Mouse (Mus musculus): ENCODE measurements around the gene Gdnf. TPM values are rescaled to one million over a fixed set of nuclear protein-coding genes. Genes with fewer than 3 reads are reported as not detected.

Gene Gdnf
- polyA plus RNA-seq, 1 experiment from 2014 or later = 1.3 TPM

DNA sequence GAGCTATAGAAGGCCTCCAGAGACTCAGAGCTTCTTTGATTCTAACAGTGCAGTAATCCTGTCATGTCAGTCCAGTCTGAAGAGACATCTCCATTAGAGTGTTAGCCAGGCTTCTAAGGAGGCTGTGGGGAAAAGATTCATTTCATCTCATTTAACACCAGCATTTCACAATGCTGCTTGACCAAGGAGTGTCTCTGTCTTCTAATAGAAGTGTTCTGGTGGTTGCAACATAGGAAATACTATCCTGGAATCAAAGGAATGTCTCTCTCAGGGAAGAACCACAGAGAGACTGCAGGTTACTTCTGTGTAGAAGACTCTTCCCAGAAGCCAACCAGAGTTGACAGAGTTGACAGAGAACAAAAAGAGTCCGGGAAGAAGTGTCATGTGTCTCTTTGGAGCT lies 31.0 kb downstream of the Gdnf start:
- no peaks in the 10 kb centered on the region for H3K4me1 ChIP-seq (replicated peaks; ENCODE audit: control insufficient read depth, insufficient read depth, low read length)
- ATAC-seq = no peak
- H3K27ac ChIP-seq (ENCODE audit: low read depth, low read length) = no peak overlapping the region
- no peak overlapping the region for H3K4me2 ChIP-seq (replicated peaks; ENCODE audit: low read depth)
- TF ChIP-seq CTCF (IDR thresholded peaks at IDR 0.05; ENCODE audit: low read depth) = no peak
- H3K36me3 ChIP-seq (ENCODE audit: control insufficient read depth, insufficient read depth) = no peaks in the 10 kb centered on the region
- 84% methylated on average over 1 of the region's 1 CpGs for WGBS
- no peaks in the 10 kb centered on the region for H3K27me3 ChIP-seq (replicated peaks; ENCODE audit: control insufficient read depth, insufficient read depth, low read length)
- no peak overlapping the region for H3K9ac ChIP-seq (ENCODE audit: low read depth, low read length)
- no peak overlapping the region for H3K4me3 ChIP-seq (ENCODE audit: low read depth, low read length)
- no peaks in the 10 kb centered on the region for H3K9me3 ChIP-seq (ENCODE audit: control insufficient read depth)

DNA sequence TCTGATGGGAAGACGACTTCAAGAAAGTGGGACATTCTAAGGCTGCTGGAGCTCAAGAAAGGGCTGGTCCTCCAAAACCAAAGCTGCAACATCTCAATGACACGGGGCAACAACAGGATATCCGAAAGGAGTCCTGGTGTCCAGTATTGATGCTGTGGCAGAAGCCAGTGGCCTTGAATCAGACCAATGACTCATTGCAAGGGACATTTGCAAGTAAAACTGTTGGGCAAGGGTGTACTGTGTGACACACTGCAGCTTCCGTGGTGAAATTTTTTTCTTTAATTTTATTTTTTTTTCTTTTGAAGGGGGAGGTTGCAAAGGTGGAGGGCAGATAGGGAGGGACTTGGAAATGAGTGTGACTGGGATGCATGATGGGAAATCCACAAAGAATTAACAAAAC lies 31.8 kb downstream of the Gdnf start:
- ATAC-seq = no peak
- Histone ChIP-seq H3K4me2 (replicated peaks; ENCODE audit: low read depth) (no peak overlapping the region), H3K27ac (ENCODE audit: low read depth, low read length) (no peak overlapping the region), H3K4me1 (replicated peaks; ENCODE audit: control insufficient read depth, insufficient read depth, low read length) (no peaks in the 10 kb centered on the region), H3K4me3 (ENCODE audit: low read depth, low read length) (no peak overlapping the region), H3K9ac (ENCODE audit: low read depth, low read length) (no peak overlapping the region), H3K36me3 (ENCODE audit: control insufficient read depth, insufficient read depth) (no peaks in the 10 kb centered on the region), H3K27me3 (replicated peaks; ENCODE audit: control insufficient read depth, insufficient read depth, low read length) (no peaks in the 10 kb centered on the region), H3K9me3 (ENCODE audit: control insufficient read depth) (no peaks in the 10 kb centered on the region)
- TF ChIP-seq CTCF (IDR thresholded peaks at IDR 0.05; ENCODE audit: low read depth) = no peak
- WGBS = 84% methylated on average over 4 of the region's 4 CpGs

DNA sequence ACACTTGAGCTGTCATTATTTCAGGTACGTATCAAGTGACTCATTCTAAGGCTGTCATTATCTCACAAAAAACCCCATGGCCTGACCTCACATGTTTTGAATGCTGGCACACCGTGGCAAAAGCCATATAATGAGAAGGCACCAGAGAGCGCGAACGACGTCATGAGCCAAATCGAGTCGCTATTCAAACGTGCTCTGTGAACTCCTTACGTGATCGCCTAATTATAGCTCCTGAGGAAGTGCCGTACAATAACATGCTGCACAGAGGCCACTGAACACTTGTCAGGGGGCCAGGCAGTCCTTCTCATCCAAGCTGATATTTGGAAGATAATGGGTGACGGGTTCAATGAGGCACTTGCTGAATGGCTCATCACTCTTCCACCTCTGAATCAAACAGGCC lies 46.8 kb downstream of the Gdnf start:
- H3K4me2 ChIP-seq (replicated peaks; ENCODE audit: low read depth) = no peak overlapping the region
- no peaks in the 10 kb centered on the region for H3K4me1 ChIP-seq (replicated peaks; ENCODE audit: control insufficient read depth, insufficient read depth, low read length)
- H3K27ac ChIP-seq (ENCODE audit: low read depth, low read length) = no peak overlapping the region
- H3K9me3 ChIP-seq (ENCODE audit: control insufficient read depth) = no peaks in the 10 kb centered on the region
- no peak overlapping the region for H3K9ac ChIP-seq (ENCODE audit: low read depth, low read length)
- no peaks in the 10 kb centered on the region for H3K27me3 ChIP-seq (replicated peaks; ENCODE audit: control insufficient read depth, insufficient read depth, low read length)
- no peaks in the 10 kb centered on the region for H3K36me3 ChIP-seq (ENCODE audit: control insufficient read depth, insufficient read depth)
- no peak for ATAC-seq
- no peak overlapping the region for H3K4me3 ChIP-seq (ENCODE audit: low read depth, low read length)
- 76% methylated on average over 13 of the region's 13 CpGs for WGBS
- no peak for TF ChIP-seq CTCF (IDR thresholded peaks at IDR 0.05; ENCODE audit: low read depth)

GRCm38 (mm10) chr15:7858841-7859240 lies 48.2 kb downstream of the Gdnf start:
- H3K27me3 ChIP-seq (replicated peaks; ENCODE audit: control insufficient read depth, insufficient read depth, low read length) = no peaks in the 10 kb centered on the region
- no peaks in the 10 kb centered on the region for H3K9me3 ChIP-seq (ENCODE audit: control insufficient read depth)
- no peak overlapping the region for H3K27ac ChIP-seq (ENCODE audit: low read depth, low read length)
- no peak overlapping the region for H3K4me3 ChIP-seq (ENCODE audit: low read depth, low read length)
- H3K4me1 ChIP-seq (replicated peaks; ENCODE audit: control insufficient read depth, insufficient read depth, low read length) = no peaks in the 10 kb centered on the region
- H3K4me2 ChIP-seq (replicated peaks; ENCODE audit: low read depth) = no peak overlapping the region
- no peaks in the 10 kb centered on the region for H3K36me3 ChIP-seq (ENCODE audit: control insufficient read depth, insufficient read depth)
- ATAC-seq = no peak
- WGBS = 73% methylated on average over 5 of the region's 5 CpGs
- no peak for TF ChIP-seq CTCF (IDR thresholded peaks at IDR 0.05; ENCODE audit: low read depth)
- no peak overlapping the region for H3K9ac ChIP-seq (ENCODE audit: low read depth, low read length)

- Histone ChIP-seq H3K4me1 (replicated peaks; ENCODE audit: control insufficient read depth, insufficient read depth, low read length) (no peaks in the 10 kb centered on the region), H3K4me2 (replicated peaks; ENCODE audit: low read depth) (no peak overlapping the region), H3K9me3 (ENCODE audit: control insufficient read depth) (no peaks in the 10 kb centered on the region), H3K36me3 (ENCODE audit: control insufficient read depth, insufficient read depth) (no peaks in the 10 kb centered on the region), H3K9ac (ENCODE audit: low read depth, low read length) (no peak overlapping the region), H3K27ac (ENCODE audit: low read depth, low read length) (no peak overlapping the region), H3K27me3 (replicated peaks; ENCODE audit: control insufficient read depth, insufficient read depth, low read length) (no peaks in the 10 kb centered on the region), H3K4me3 (ENCODE audit: low read depth, low read length) (no peak overlapping the region)
- no peak for TF ChIP-seq CTCF (IDR thresholded peaks at IDR 0.05; ENCODE audit: low read depth)
- ATAC-seq = no peak
- WGBS = 90% methylated on average over 5 of the region's 5 CpGs
These were observed 52.2 kb downstream of the Gdnf start for GRCm38 (mm10) chr15:7862890-7863289.

- ATAC-seq = no peak
- Histone ChIP-seq H3K9ac (ENCODE audit: low read depth, low read length) (no peak overlapping the region), H3K9me3 (ENCODE audit: control insufficient read depth) (no peaks in the 10 kb centered on the region)
These were observed 52.7 kb downstream of the Gdnf start for GRCm38 (mm10) chr15:7863328-7863727.

GRCm38 (mm10) chr15:7865305-7865704 lies 54.7 kb downstream of the Gdnf start:
- no peak overlapping the region for H3K4me3 ChIP-seq (ENCODE audit: low read depth, low read length)
- no peak overlapping the region for H3K27ac ChIP-seq (ENCODE audit: low read depth, low read length)
- no peak for ATAC-seq

More at GRCm38 (mm10) chr15:7863328-7863727, 52.7 kb downstream of the Gdnf start:
- WGBS = 57% methylated on average over 5 of the region's 5 CpGs
- H3K4me2 ChIP-seq (replicated peaks; ENCODE audit: low read depth) = no peak overlapping the region
- no peak overlapping the region for H3K4me3 ChIP-seq (ENCODE audit: low read depth, low read length)
- no peak overlapping the region for H3K27ac ChIP-seq (ENCODE audit: low read depth, low read length)
- no peak for TF ChIP-seq CTCF (IDR thresholded peaks at IDR 0.05; ENCODE audit: low read depth)
- H3K36me3 ChIP-seq (ENCODE audit: control insufficient read depth, insufficient read depth) = no peaks in the 10 kb centered on the region
- no peaks in the 10 kb centered on the region for H3K27me3 ChIP-seq (replicated peaks; ENCODE audit: control insufficient read depth, insufficient read depth, low read length)
- H3K4me1 ChIP-seq (replicated peaks; ENCODE audit: control insufficient read depth, insufficient read depth, low read length) = no peaks in the 10 kb centered on the region

More at GRCm38 (mm10) chr15:7865305-7865704, 54.7 kb downstream of the Gdnf start:
- Histone ChIP-seq H3K4me2 (replicated peaks; ENCODE audit: low read depth) (no peak overlapping the region), H3K9me3 (ENCODE audit: control insufficient read depth) (no peaks in the 10 kb centered on the region), H3K27me3 (replicated peaks; ENCODE audit: control insufficient read depth, insufficient read depth, low read length) (no peaks in the 10 kb centered on the region), H3K9ac (ENCODE audit: low read depth, low read length) (no peak overlapping the region), H3K4me1 (replicated peaks; ENCODE audit: control insufficient read depth, insufficient read depth, low read length) (no peaks in the 10 kb centered on the region), H3K36me3 (ENCODE audit: control insufficient read depth, insufficient read depth) (no peaks in the 10 kb centered on the region)
- 79% methylated on average over 3 of the region's 3 CpGs for WGBS
- TF ChIP-seq CTCF (IDR thresholded peaks at IDR 0.05; ENCODE audit: low read depth) = no peak
